Mouse (Mus musculus) ES-Bruce4 (cell line): ENCODE results near the gene Tctex1d1. TPM values are rescaled to one million over a fixed set of nuclear protein-coding genes. Genes with fewer than 3 reads are reported as not detected.

ENCODE experiments used
- H3K27ac ChIP-seq: 2 replicates; pipeline ENCODE4 v1.5.1; 2012; ENCODE audit warnings: low read length, inconsistent platforms; ENCODE audit not compliant: insufficient read depth
- H3K27me3 ChIP-seq: 2 replicates; pipeline ENCODE4 v1.6.1; 2012; ENCODE audit warnings: mild to moderate bottlenecking, low read length, inconsistent platforms; ENCODE audit not compliant: control insufficient read depth, poor library complexity, insufficient read depth, severe bottlenecking
- H3K36me3 ChIP-seq: 2 replicates; pipeline ENCODE4 v1.6.1; 2012; ENCODE audit warnings: inconsistent platforms, mild to moderate bottlenecking, low read length, moderate library complexity; ENCODE audit not compliant: control insufficient read depth, poor library complexity, insufficient read depth, severe bottlenecking
- H3K4me1 ChIP-seq: one replicate; pipeline ENCODE4 v1.8.1; 2011; ENCODE audit warnings: low read length; ENCODE audit not compliant: control insufficient read depth, insufficient read depth
- H3K4me3 ChIP-seq: 2 replicates; pipeline ENCODE4 v1.5.1; 2011; ENCODE audit warnings: low read depth, mild to moderate bottlenecking, low read length
- H3K9ac ChIP-seq: 2 replicates; pipeline ENCODE4 v1.6.1; 2012; ENCODE audit warnings: low read depth, mild to moderate bottlenecking, inconsistent platforms; ENCODE audit not compliant: poor library complexity, severe bottlenecking
- H3K9me3 ChIP-seq: replicated peaks from 2 replicates; pipeline ENCODE4 v1.6.1; 2012; ENCODE audit warnings: mild to moderate bottlenecking, low read length, inconsistent platforms; ENCODE audit not compliant: control insufficient read depth, poor library complexity, insufficient read depth, severe bottlenecking
- CTCF ChIP-seq: IDR thresholded peaks from one replicate; pipeline ENCODE4 v1.8.1; 2011; ENCODE audit warnings: low read depth, low read length
- EP300 ChIP-seq: IDR thresholded peaks from 2 replicates; pipeline ENCODE4 v1.6.1; 2011; ENCODE audit warnings: low read depth, low read length; ENCODE audit not compliant: insufficient read depth
- POLR2A ChIP-seq: IDR thresholded peaks from one replicate; pipeline ENCODE4 v1.8.1; 2011; ENCODE audit warnings: low read length; ENCODE audit not compliant: insufficient read depth
- polyA plus RNA-seq: library from polyadenylated mRNA; stranded (reverse); fragments of >200 nt; gene quantifications from 2 replicates; pipeline ENCODE4 v1.2.4, GENCODE M21; 2011; ENCODE audit warnings: low read depth; ENCODE audit not compliant: missing spikeins, insufficient read depth, insufficient read length

Gene Tctex1d1
- not detected in 2 replicates for polyA plus RNA-seq

- TF ChIP-seq CTCF (no peak), EP300 (no peak), POLR2A (no peak)
- H3K9ac ChIP-seq: no peak within 1 kb of the TSS
- H3K27ac ChIP-seq: no peak within 1 kb of the TSS
- peaks cover 3% of the 10 kb centered on the region for H3K27me3 ChIP-seq
- H3K9me3 ChIP-seq: no peaks in the 10 kb centered on the region
- H3K4me1 ChIP-seq: no peaks in the 10 kb centered on the region
- H3K36me3 ChIP-seq: no peaks in the 10 kb centered on the region
- no peak within 1 kb of the TSS for H3K4me3 ChIP-seq
These were observed at the start of gene Tctex1d1 for GRCm38 (mm10) chr4:102978440-102978839. TSS of gene Tctex1d1 (plus strand) at chr4:102978606.

DNA sequence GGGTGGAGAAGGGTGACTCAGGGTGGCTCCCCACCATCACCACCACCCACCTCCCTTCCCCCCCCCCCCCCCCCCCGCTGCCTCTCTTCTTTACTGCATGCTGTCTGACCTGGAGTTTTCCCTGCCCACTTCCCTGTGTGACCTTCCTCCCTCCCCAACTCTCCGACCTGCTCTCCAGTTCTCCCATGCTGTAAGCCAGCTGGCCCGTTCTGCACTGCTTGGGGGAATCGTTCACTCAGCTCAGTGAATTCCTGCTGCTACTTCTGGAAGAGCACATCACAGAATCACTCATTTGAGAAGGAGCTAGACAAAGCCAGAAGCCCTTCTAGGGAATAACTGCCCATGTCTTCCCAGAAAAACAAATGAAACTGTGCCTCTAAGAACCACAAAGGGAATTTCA, 48.9 kb upstream of the Tctex1d1 start:
- H3K27me3 ChIP-seq: no peaks in the 10 kb centered on the region
- no peak overlapping the region for H3K27ac ChIP-seq
- H3K4me1 ChIP-seq: no peaks in the 10 kb centered on the region
- H3K36me3 ChIP-seq: no peaks in the 10 kb centered on the region
- H3K4me3 ChIP-seq: no peak overlapping the region
- no peaks in the 10 kb centered on the region for H3K9me3 ChIP-seq
- no peak overlapping the region for H3K9ac ChIP-seq
- TF ChIP-seq EP300 (no peak), POLR2A (no peak), CTCF (no peak)

- Histone ChIP-seq H3K27ac (no peak overlapping the region), H3K9ac (no peak overlapping the region), H3K4me3 (no peak overlapping the region), H3K9me3 (no peaks in the 10 kb centered on the region), H3K27me3 (no peaks in the 10 kb centered on the region), H3K4me1 (no peaks in the 10 kb centered on the region), H3K36me3 (no peaks in the 10 kb centered on the region)
- TF ChIP-seq CTCF (no peak), POLR2A (no peak), EP300 (no peak)
These were observed 47.7 kb upstream of the Tctex1d1 start for GRCm38 (mm10) chr4:102930679-102931078.

GRCm38 (mm10) chr4:102940266-102940665, 38.1 kb upstream of the Tctex1d1 start:
- no peak overlapping the region for H3K27ac ChIP-seq
- no peaks in the 10 kb centered on the region for H3K4me1 ChIP-seq
- TF ChIP-seq CTCF: no peak
- TF ChIP-seq POLR2A: no peak
- TF ChIP-seq EP300: no peak
- H3K9me3 ChIP-seq: 0 out of 2 replicates have a peak, but pooled peaks cover 2% of the 10 kb centered on the region
- no peak overlapping the region for H3K4me3 ChIP-seq
- no peaks in the 10 kb centered on the region for H3K27me3 ChIP-seq
- no peaks in the 10 kb centered on the region for H3K36me3 ChIP-seq
- H3K9ac ChIP-seq: no peak overlapping the region

DNA sequence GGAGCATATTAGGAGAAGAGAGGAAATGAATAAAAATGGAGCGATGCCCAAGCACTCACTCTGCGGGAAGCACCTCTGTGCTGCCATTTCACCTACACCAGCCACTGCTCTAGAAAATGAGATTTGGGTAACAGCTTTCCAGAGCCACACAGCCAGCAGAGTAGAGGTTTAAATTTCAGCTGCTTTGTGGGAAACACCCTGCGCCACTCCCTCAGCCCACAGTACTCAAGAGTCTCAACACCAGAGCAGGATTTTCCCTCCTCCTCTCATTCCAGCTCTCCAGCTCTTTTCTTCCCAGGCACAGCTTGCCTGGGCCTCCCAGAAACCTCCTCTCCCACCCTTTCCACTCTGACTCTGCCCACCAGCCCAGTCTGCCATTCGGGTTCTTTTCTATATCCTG, 37.7 kb upstream of the Tctex1d1 start:
- TF ChIP-seq CTCF (no peak), POLR2A (no peak), EP300 (no peak)
- Histone ChIP-seq H3K9ac (no peak overlapping the region), H3K9me3 (0 out of 2 replicates have a peak, but pooled peaks cover 2% of the 10 kb centered on the region), H3K4me1 (no peaks in the 10 kb centered on the region), H3K27ac (no peak overlapping the region), H3K36me3 (no peaks in the 10 kb centered on the region), H3K27me3 (no peaks in the 10 kb centered on the region), H3K4me3 (no peak overlapping the region)

DNA sequence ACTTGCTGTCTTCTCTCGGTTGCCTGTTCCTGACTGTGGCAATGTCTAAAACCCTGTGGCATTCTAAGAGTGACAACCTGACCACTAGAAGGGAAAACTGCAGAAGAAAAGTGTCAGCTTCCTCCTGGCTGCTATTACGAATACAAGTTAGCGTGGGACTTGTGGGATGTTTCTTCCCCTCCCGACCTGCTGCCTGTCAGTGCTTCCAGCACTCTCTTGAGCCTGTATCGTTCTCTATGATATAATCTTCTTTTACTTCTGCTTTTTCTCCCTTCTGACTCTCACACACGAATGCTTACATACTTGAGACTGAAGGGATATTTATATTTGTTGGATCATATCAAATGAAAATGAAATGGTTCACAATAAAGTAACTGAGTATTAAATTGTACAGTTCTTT, 34.1 kb upstream of the Tctex1d1 start:
- no peaks in the 10 kb centered on the region for H3K36me3 ChIP-seq
- no peak overlapping the region for H3K9ac ChIP-seq
- no peaks in the 10 kb centered on the region for H3K4me1 ChIP-seq
- no peaks in the 10 kb centered on the region for H3K9me3 ChIP-seq
- H3K27me3 ChIP-seq: no peaks in the 10 kb centered on the region
- TF ChIP-seq EP300: no peak
- TF ChIP-seq POLR2A: no peak
- no peak for TF ChIP-seq CTCF
- H3K4me3 ChIP-seq: no peak overlapping the region
- no peak overlapping the region for H3K27ac ChIP-seq
